Mouse (Mus musculus): ENCODE results near the gene Fyco1.

GRCm38 (mm10) chr9:123826631-123827030 lies 25.1 kb downstream of the Fyco1 start:
- TF ChIP-seq POLR2A (IDR thresholded peaks at IDR 0.05; ENCODE audit: insufficient read length, low read depth) (no peak), MAX (IDR thresholded peaks at IDR 0.05; ENCODE audit: low read depth) (no peak), USF1 (IDR thresholded peaks at IDR 0.05; ENCODE audit: low read depth) (no peak), REST (IDR thresholded peaks at IDR 0.05; ENCODE audit: insufficient read depth, insufficient read length) (no peak), TCF3 (IDR thresholded peaks at IDR 0.05; ENCODE audit: insufficient read length, low read depth) (no peak), CEBPB (IDR thresholded peaks at IDR 0.05; ENCODE audit: insufficient read depth, poor library complexity, severe bottlenecking) (no peak)
